Mouse (Mus musculus) liver, embryonic 16.5 days (tissue): ENCODE data around the gene Wfikkn2. TPM values are rescaled to one million over a fixed set of nuclear protein-coding genes. Genes with fewer than 3 reads are reported as not detected.

ENCODE experiments used
- ATAC-seq: fragments of 200-750 bp; cut with Nextera tagmentation; 2 replicates; pipeline ENCODE4 v1.8.0; 2017; ENCODE audit warnings: low read depth, mild to moderate bottlenecking, moderate number of reproducible peaks, moderate library complexity
- H3K27ac ChIP-seq: fragments of 300-500 bp; sonication (generic); 2 replicates; pipeline ENCODE4 v1.5.1; 2014; ENCODE audit warnings: mild to moderate bottlenecking, low read length
- H3K27me3 ChIP-seq: fragments of 300-500 bp; sonication (generic); 2 replicates; pipeline ENCODE4 v1.6.1; 2014; ENCODE audit warnings: low read depth, low read length, mixed read lengths; ENCODE audit not compliant: control insufficient read depth, insufficient read depth
- H3K36me3 ChIP-seq: fragments of 300-500 bp; sonication (generic); 2 replicates; pipeline ENCODE4 v1.6.1; 2014; ENCODE audit warnings: mild to moderate bottlenecking; ENCODE audit not compliant: control insufficient read depth, insufficient read depth
- H3K4me1 ChIP-seq: fragments of 300-500 bp; sonication (generic); 2 replicates; pipeline ENCODE4 v1.6.1; 2014; ENCODE audit warnings: low read depth, low read length, mixed read lengths; ENCODE audit not compliant: control insufficient read depth
- H3K4me2 ChIP-seq: fragments of 300-500 bp; sonication (generic); 2 replicates; pipeline ENCODE4 v1.6.1; 2014; ENCODE audit warnings: low read depth, low read length, mixed read lengths
- H3K4me3 ChIP-seq: fragments of 300-500 bp; sonication (generic); 2 replicates; pipeline ENCODE4 v1.5.1; 2014; ENCODE audit warnings: low read depth, mild to moderate bottlenecking, low read length
- H3K9ac ChIP-seq: fragments of 300-500 bp; sonication (generic); 2 replicates; pipeline ENCODE4 v1.6.1; 2014; ENCODE audit warnings: low read depth, low read length
- H3K9me3 ChIP-seq: fragments of 300-500 bp; sonication (generic); replicated peaks from 2 replicates; pipeline ENCODE4 v1.6.1; 2016; ENCODE audit warnings: low read length; ENCODE audit not compliant: control insufficient read depth
- WGBS: fragments of 180-500 bp; shearing (Covaris S2); extraction: QIAGEN DNeasy Blood & Tissue Kit; methylation state at CpG from one replicate; pipeline ENCODE4 v1.1.7; 2014; ENCODE audit not compliant: insufficient replicate concordance; 5-methylcytosine and 5-hydroxymethylcytosine counted together
- polyA plus RNA-seq: library from polyadenylated mRNA; unstranded; fragments of >200 nt; fragmentation: Nextera tagmentation; extraction: Ambion mirVana; gene quantifications from 2 replicates; pipeline ENCODE4 v1.2.1, GENCODE M21; 2015

The Wfikkn2 gene
- polyA plus RNA-seq, 1 experiment from 2014 or later, result 0.14 TPM

DNA sequence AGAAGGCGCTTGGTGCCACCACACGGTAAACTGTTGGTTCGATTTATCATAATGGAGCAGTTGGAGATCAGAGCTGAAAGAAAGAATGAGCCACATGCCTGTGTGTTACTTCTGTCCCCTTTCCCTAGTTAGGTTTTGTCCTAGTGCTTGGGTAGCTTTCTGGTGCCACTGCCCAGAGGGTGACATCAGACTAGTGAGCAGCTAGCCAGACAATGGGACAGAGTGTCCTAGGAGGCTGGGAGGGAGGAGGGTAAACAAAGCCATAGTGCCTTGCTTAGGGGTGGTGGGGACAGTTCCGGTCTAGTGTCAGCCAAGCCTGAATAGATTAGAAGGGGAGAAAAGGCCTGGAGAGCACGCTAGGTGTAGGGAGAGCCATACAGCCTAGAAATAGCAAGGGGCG lies 12.4 kb downstream of the Wfikkn2 start:
- H3K4me3 ChIP-seq, result no peak overlapping the region
- no peaks in the 10 kb centered on the region for H3K27me3 ChIP-seq
- WGBS, result 69% methylated on average over 6 of the region's 6 CpGs
- H3K4me1 ChIP-seq, result peaks cover 22% of the 10 kb centered on the region
- no peak for ATAC-seq
- no peaks in the 10 kb centered on the region for H3K9me3 ChIP-seq
- no peak overlapping the region for H3K27ac ChIP-seq
- no peaks in the 10 kb centered on the region for H3K36me3 ChIP-seq
- no peak overlapping the region for H3K4me2 ChIP-seq
- no peak overlapping the region for H3K9ac ChIP-seq

DNA sequence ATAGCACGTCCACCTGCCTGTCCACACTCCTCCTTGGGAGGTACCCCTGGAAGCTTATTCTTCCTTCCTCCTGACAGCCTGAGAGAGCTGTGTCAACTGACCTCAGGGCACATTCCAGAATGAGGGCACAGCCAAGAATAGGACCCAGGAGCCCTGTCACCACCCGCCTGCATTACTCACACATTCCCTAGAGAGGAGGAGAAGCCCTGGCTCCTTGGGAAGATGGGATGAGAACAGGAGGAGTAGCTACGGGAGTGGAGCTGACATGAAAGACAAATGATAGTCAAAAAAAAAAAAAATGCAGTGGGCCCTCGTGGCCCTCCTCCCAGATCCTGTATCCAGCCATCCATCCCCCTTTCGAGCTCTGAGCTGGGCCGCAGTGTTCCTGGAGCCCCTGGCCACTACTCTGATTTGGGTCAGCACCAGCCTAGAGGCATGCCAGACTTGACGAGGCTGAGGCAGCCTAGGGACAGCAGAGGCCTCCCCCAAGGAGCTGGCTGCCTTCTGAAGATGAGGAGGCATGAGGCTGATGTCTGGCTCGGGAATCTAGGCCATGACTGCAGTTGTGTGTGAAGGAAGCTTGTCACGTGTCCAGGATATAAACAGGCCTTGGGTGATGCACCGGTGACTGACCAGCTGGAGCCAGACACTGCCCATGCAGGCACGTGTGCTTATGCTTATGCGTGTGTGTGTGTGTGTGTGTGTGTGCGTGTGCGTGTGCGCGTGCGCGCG lies 13.8 kb downstream of the Wfikkn2 start:
- H3K36me3 ChIP-seq, result no peaks in the 10 kb centered on the region
- no peak overlapping the region for H3K27ac ChIP-seq
- H3K9ac ChIP-seq, result no peak overlapping the region
- H3K4me1 ChIP-seq, result peaks cover 22% of the 10 kb centered on the region
- H3K4me3 ChIP-seq, result no peak overlapping the region
- H3K4me2 ChIP-seq, result no peak overlapping the region
- H3K9me3 ChIP-seq, result no peaks in the 10 kb centered on the region
- ATAC-seq, result no peak
- 72% methylated on average over 19 of the region's 19 CpGs for WGBS
- H3K27me3 ChIP-seq, result no peaks in the 10 kb centered on the region

DNA sequence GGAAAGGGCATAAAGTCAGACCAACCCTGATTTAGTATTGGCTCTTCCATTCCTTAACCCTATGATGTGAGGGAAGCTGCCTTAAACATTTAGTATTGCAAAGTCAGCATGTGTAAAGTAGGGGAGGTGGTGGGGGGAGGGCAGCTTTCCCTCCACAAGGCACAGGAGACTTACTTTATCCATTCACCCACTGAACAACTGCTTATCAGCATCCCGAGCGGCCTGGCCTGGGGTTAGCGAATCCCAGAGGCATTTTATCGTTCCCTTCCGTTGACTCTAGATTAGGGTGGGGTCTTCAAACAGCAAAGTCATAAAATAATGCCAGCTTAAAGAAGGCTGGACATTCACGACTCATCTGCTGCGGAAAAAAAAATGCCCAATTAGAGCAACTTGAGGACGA lies 15.6 kb downstream of the Wfikkn2 start:
- no peak overlapping the region for H3K9ac ChIP-seq
- peak; percentile 55 for ATAC-seq
- H3K4me3 ChIP-seq, result no peak overlapping the region
- H3K36me3 ChIP-seq, result no peaks in the 10 kb centered on the region
- H3K9me3 ChIP-seq, result no peaks in the 10 kb centered on the region
- peaks cover 19% of the 10 kb centered on the region for H3K4me1 ChIP-seq
- no peak overlapping the region for H3K27ac ChIP-seq
- WGBS, result 39% methylated on average over 8 of the region's 8 CpGs
- no peaks in the 10 kb centered on the region for H3K27me3 ChIP-seq
- no peak overlapping the region for H3K4me2 ChIP-seq

DNA sequence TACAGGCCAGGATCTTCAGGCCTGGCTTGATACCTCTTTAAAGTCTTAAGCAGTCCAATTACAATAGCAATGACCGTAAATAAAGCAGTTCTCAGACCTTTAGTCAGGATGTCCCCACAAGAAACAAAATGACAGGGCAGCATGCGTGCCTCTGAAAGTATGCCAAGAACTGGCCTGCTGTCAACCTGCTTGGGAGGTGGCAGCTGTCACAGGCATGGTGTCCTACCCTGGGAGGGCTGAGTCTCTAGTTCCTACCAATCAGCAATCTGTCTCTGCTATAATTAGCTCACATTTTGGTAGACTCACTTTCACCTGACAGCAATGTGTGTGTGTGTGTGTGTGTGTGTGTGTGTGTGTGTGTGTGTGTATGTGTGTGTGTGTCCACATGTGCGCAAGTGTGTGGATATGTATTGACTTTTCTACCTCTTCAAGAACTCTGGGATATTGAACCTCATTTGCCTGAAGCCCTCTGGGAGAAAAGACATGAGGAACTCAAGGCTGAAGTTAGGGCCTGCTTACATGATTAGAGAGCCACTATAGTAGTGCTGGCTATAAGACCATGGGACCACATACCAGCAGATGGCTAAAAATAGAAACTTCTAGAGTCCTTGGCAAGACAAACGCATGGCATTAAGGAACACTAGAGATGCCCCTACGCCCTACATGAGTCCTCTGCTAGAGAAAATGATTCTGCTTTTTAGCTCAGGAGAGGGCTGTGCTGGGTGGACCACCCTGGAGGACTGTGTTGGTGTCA lies 16.4 kb downstream of the Wfikkn2 start:
- H3K27ac ChIP-seq, result no peak overlapping the region
- no peaks in the 10 kb centered on the region for H3K9me3 ChIP-seq
- H3K36me3 ChIP-seq, result no peaks in the 10 kb centered on the region
- no peak overlapping the region for H3K4me3 ChIP-seq
- no peak for ATAC-seq
- H3K9ac ChIP-seq, result no peak overlapping the region
- H3K4me1 ChIP-seq, result peaks cover 14% of the 10 kb centered on the region
- no peak overlapping the region for H3K4me2 ChIP-seq
- no peaks in the 10 kb centered on the region for H3K27me3 ChIP-seq
- WGBS, result 77% methylated on average over 5 of the region's 5 CpGs

DNA sequence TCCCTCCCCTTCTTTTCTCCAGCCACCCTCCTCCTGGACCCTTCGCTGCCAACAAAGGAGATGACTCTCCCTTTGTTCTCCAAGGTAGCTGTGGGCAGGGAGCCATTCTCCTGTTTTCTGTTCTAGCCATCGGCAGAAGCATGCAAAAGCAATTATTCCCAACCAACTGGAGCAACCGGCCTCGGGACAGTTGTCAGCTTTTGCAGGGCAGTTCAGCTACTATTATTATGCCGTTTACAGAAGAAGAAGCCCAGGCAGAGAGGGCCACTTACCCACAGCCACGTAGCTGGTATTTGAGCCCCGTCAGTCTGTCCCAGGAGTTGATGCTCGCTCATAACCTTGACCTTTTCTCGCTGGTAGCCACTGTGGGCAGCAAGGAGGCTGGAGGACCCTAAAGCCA lies 17.4 kb downstream of the Wfikkn2 start:
- Histone ChIP-seq H3K4me3 (no peak overlapping the region), H3K9me3 (no peaks in the 10 kb centered on the region), H3K4me2 (no peak overlapping the region), H3K4me1 (peaks cover 9% of the 10 kb centered on the region), H3K27ac (no peak overlapping the region), H3K36me3 (no peaks in the 10 kb centered on the region), H3K9ac (no peak overlapping the region), H3K27me3 (no peaks in the 10 kb centered on the region)
- ATAC-seq, result no peak
- WGBS, result 60% methylated on average over 9 of the region's 9 CpGs

DNA sequence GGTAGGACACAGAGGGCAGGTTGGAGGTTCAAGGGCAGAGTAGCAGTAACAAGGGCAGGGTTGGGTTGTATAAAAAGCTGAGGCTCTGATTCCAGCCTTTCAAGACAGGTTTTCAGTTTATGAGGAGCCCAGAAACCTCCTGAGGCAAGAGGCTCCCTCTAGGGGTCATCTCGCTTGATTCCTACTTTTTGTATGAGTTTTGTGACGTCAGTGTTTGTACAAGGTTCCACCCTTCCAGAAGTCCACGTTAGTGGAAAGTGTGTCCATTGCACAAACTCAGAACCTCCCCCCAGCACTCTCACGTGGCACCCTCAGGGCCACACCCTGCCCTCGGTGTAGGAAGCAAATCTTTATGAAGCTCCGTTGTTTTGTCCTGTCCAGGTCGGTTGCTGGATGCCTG lies 19.8 kb downstream of the Wfikkn2 start:
- H3K4me2 ChIP-seq, result peak overlapping the region; percentile 6; the same call in 1 of the 2 replicates
- 20% methylated on average over 7 of the region's 7 CpGs for WGBS

DNA sequence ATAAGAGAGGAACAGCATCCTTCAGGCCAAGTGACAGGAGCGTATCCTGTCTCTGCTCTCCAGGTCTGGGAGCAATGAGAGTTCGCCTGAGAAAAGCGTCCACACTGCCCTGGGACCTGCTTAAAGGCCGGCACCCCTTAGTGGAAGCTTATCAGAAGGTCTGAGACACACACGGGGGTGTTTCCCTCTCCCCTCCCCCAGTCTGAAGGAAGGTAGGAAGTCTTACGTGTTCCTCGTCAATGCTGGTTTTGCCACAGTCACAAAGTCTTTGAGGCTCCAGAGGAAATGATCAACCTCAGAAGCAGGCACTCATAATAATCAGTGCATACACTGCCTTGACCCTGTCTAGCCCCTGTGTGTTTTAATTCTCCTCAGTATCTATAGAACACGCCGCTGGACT lies 22.3 kb downstream of the Wfikkn2 start:
- 47% methylated on average over 9 of the region's 9 CpGs for WGBS
- H3K4me3 ChIP-seq, result no peak overlapping the region
- ATAC-seq, result no peak

More for the DNA sequence above, 19.8 kb downstream of the Wfikkn2 start:
- Histone ChIP-seq H3K4me3 (no peak overlapping the region), H3K27me3 (no peaks in the 10 kb centered on the region), H3K9me3 (no peaks in the 10 kb centered on the region), H3K4me1 (peaks cover 9% of the 10 kb centered on the region), H3K36me3 (no peaks in the 10 kb centered on the region), H3K27ac (no peak overlapping the region), H3K9ac (no peak overlapping the region)
- ATAC-seq, result peak; percentile 76

DNA sequence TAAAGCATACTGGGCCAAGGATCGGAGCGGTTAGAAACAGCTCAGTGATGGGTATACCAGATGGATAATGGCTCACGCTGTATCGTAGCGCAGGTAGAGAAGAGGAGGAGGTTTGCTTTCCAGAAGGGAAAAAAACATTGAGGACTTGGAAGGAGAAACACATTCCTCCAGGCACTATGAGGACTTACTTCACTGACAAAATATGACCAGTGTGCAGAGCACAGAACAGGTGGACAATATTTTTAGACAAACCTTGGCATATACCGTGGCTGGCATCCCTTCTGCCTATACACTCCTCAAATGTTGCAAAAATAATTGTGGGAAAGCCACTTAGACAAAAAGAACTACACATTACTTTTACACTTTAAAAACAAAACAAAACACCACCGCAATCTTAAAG lies 24.5 kb downstream of the Wfikkn2 start:
- Histone ChIP-seq H3K4me1 (peaks cover 2% of the 10 kb centered on the region), H3K9ac (no peak overlapping the region), H3K4me2 (no peak overlapping the region), H3K27ac (no peak overlapping the region), H3K4me3 (no peak overlapping the region), H3K9me3 (no peaks in the 10 kb centered on the region), H3K27me3 (no peaks in the 10 kb centered on the region), H3K36me3 (no peaks in the 10 kb centered on the region)
- no peak for ATAC-seq
- 79% methylated on average over 7 of the region's 7 CpGs for WGBS

More for the DNA sequence above, 22.3 kb downstream of the Wfikkn2 start:
- Histone ChIP-seq H3K9ac (no peak overlapping the region), H3K4me1 (peaks cover 2% of the 10 kb centered on the region), H3K27ac (no peak overlapping the region), H3K36me3 (no peaks in the 10 kb centered on the region), H3K27me3 (no peaks in the 10 kb centered on the region), H3K9me3 (no peaks in the 10 kb centered on the region), H3K4me2 (no peak overlapping the region)

DNA sequence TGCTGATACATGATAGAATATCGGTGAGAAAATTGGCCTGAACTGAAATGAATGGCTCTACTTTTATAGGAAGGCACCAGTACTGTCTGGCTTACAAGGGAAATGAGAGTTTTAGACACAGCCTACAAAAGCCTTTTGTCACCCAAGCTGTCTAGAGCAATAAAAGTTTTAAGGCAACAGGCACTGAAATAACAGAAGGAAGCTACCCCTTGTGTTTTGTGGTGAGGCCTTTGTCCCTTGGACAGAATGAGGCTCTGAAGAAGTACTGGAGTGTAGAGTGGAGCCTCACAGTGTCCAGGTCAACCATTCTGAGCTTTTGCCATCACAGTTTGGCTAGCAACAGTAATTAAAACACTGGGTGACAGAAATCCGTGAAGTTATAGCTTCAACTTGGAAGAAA lies 29.6 kb downstream of the Wfikkn2 start:
- ATAC-seq, result no peak
- peaks cover 11% of the 10 kb centered on the region for H3K36me3 ChIP-seq
- H3K9me3 ChIP-seq, result no peaks in the 10 kb centered on the region
- H3K27me3 ChIP-seq, result no peaks in the 10 kb centered on the region
- no peak overlapping the region for H3K27ac ChIP-seq
- H3K9ac ChIP-seq, result no peak overlapping the region
- H3K4me3 ChIP-seq, result no peak overlapping the region
- WGBS, result 41% methylated on average over 2 of the region's 2 CpGs
- peaks cover 6% of the 10 kb centered on the region for H3K4me1 ChIP-seq
- no peak overlapping the region for H3K4me2 ChIP-seq
